Mouse (Mus musculus): ENCODE data around the gene Vwa5b2.

Vwa5b2 gene

DNA sequence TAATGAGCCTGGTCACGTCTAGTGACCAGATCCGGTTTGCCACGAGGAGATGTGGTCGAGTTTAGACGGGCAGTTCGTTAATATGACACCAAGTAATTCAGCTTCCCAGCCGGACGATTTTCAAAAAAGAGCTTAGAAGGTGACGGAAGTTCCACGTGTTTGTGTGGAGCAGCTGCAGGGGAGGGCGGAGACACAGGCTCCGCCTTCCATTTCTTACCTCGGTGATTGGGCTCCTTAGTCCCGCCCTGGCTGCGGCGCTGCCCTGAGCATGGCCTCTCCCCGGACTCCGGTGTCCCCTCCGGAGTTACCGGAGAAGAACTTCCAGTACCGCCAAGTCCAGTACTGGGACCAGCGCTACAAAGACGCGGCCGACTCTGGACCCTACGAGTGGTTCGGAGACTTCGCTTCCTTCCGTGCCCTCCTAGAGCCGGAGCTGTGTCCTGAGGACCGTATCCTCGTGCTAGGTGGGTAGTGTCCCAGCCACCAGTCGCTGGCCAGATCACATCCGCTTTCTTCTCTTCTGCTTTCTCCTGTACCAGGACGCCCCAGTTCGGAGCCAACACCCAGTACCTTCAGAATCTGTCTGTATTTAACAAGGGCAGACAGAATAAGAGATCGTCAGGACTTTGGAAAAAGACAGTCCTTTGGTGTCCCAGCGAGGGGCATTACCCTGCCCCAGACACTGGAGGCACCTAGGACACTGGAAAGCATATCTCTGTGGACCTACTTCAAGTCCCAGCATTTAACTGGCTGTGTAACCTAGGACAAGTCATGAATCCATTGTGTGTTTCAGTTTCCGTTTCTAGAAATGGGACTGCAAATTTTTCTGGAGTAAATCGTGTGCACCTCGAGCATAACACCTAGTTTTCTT lies 22.3 kb downstream of the Vwa5b2 start, which contains the start of the genes Eef1akmt4, Gm49333 and Alg3:
Eef1akmt4 (plus strand) TSS at position 237 of the 871 bp plus-strand sequence.
Gm49333 (plus strand) TSS at position 254 of the 871 bp plus-strand sequence.
Alg3 (minus strand) TSS at position 379 of the 871 bp plus-strand sequence.
- DNase-seq, result peak; percentile 84

DNA sequence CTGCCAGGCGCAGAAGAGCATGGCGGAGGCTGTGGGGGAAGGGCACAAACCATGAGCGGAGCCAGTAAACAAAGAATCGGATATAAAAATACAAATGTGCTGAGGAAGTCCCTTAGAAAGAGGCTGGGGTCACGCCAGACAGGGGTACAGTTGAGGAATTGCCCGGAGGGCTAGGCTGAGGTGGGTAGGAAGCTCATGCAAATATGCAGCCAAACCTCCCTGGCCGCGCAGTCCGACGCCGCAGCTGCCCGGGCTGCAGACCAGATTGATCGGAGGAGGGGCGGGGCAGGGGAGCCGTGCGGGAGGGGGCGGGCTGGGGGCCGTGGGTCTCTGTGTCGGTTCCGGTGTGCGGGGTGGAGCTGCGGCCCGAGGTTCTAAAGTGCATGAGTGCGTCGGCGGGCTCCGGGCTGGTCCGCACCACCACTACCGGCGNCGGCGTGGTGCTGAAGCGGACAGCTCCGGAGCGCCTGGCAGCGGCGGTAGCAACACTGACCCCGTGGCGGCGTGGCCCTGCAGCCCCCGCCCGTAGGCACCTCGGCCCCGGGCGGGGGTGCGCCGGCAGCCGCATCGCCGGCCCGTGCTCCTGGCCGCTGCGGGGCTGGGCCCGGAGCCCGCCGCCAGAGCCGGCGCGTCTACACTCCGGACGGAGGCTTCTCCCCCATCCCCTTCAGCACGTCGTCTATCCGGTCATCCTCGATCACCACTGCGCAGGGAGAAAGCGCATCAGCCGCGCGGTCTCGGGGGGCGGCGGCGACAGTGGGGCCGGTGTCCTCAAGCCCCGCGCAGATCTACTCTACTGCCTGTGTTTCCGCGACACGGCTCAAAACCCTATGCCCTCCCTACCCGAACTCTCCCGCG lies 30.5 kb downstream of the Vwa5b2 start:
- peak; percentile 51 for DNase-seq

DNA sequence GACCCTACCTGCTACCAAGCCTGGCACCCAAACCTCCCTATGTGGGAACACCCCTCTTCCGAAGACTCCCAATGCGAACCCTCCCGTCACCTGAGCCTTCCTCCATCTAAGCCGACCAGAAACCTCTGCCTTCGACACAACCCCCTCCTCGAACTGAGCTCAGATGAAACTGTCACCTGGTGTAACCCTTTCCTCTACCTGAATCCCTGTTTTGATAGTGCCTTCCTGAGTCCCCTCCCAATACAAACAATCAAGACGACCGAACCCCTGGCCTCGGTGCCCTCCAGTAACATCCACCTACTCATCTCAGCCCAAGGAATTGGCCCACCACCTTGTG lies 31.1 kb downstream of the Vwa5b2 start:
- DNase-seq, result peak; percentile 74

DNA sequence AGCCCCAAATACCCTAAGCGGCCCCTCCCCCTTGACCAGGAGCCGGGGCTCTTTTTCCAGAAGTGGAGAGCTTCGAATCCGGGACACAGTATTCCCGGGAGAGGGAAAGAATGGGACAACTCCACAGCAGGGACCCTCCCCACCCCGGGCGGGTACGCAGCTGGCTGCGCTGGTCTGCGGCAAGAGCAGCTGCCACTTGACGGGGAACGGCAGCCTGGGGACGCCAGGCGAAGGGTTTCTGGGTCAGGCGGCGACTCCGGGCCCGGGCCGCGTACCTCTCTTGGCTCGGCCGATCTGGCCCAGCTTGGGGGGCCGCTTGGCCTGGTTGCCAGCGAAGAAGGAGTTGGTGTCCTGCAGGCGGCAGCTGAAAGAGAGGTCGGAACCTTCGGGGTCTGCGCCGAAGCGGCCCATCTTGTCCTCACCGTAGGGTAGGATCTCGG lies 31.5 kb downstream of the Vwa5b2 start:
- no peak for DNase-seq

DNA sequence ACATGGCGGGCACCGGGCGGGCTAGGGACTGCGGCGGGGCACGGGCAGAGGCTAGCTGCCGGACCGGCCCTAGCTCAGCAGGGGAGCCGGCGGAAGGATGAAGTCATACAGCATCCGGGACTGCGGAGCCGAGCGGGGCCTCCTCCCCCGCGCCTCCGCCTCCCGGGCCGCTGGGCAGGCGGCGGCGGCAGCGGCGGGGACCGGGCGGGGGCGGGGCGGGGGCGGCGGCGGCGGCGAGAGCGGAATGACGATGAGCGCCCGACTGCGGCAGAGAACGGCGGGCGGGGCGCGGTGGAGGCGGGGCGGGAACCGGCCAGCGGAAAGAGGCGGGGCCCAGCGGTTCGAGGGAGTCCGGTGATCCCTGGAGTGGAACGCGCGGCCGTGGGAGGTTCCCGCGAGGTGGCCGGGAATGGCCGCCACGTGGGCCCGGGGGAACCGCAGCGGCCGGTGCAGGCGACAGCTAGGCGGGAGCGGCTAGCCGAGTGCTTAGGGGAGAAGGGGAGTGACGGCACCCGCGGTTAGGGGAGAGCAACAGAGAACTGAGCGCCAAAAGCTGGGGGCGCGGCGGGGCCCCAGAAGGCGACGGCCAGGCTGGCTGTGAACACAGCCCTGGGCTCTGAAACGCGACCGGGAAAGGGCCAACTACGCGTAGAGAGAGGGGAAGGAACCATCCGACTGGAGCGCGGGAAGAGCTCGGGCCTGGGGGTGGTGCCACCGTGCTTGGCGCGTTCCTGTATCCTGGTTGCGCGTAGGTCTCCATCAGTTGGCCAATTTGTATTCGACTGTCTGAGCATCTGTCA lies 32.1 kb downstream of the Vwa5b2 start, which contains the start of gene Camk2n2:
Camk2n2 (minus strand) TSS at position 97 of the 800 bp plus-strand sequence.
- DNase-seq, result peak; percentile 85

DNA sequence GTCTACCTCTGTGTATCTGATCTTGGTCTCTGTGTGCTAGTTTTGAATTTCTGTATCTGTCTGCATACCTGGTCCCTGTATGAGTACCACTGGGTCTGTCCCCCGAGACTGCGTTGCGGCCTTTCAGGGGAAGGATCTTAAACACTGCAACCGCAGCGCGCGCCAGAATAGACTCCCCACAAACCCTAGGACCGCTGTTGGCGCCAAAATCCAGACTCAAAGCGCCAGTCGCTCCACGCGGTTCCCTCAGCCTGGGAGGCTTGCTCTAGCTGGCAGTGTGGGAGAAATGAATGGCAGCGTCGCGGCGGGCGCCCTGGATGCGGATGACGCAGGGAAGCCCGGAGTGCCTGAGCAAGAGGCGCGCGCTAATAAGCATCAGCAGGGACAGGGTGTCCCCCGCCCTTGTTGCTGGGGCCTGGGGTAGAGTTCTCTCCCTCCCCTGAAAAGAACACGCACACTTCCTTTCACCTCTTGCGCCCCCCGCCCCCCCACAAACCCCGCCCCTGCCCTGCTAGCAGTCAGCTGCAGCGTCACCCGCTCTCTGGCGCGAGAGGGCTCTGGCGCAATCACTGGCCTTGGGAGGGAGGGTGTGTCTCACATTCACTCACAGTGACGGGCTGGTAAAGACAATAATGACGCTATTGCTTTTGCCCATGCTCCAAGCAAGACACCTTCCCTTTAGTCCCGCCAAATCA lies 32.9 kb downstream of the Vwa5b2 start:
- DNase-seq, result peak; percentile 86

DNA sequence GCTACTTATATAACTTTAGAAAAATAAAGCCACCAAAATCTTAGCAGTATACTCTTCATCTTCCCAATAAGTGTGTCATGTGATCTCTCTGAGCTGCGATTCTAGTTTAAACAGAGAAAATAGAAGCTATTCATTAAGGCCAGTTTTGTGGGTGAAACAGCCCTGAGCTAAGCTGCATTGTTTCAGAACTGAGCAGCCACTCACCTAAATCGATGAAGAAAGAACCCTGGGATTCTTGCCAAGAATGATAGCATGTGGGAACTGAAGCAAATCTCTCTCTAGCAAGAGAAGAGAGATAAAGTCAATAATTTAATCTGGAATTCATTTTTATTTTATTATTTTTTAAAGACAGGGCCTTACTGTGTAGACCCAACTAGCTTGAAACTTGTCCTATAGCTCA lies 33.9 kb downstream of the Vwa5b2 start:
- DNase-seq, result peak; percentile 50

DNA sequence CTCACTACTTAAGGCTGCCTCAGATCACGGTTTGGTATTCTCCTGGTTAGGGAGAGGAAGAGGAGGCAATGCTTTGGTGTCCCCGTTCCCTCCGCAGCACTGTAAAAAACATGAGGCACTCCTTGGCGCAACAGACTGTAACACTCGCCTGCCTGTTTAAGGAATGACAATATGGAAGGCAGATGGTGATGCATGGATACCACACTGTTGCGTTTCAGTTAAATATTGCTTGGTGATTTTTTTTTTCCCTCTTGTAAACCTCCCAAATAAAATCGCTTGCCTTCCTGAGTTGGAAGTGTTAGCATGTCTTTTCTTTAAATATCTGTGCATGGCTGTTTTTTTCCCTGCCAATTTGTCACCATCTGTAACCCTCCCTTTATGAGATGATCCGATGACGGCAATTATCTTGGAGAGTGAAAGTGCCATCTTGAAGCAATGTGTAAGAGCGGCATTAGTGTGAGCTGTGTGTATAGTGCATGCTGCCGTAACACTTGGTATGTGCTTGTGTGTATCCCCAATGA lies 39.7 kb downstream of the Vwa5b2 start:
- no peak for DNase-seq

DNA sequence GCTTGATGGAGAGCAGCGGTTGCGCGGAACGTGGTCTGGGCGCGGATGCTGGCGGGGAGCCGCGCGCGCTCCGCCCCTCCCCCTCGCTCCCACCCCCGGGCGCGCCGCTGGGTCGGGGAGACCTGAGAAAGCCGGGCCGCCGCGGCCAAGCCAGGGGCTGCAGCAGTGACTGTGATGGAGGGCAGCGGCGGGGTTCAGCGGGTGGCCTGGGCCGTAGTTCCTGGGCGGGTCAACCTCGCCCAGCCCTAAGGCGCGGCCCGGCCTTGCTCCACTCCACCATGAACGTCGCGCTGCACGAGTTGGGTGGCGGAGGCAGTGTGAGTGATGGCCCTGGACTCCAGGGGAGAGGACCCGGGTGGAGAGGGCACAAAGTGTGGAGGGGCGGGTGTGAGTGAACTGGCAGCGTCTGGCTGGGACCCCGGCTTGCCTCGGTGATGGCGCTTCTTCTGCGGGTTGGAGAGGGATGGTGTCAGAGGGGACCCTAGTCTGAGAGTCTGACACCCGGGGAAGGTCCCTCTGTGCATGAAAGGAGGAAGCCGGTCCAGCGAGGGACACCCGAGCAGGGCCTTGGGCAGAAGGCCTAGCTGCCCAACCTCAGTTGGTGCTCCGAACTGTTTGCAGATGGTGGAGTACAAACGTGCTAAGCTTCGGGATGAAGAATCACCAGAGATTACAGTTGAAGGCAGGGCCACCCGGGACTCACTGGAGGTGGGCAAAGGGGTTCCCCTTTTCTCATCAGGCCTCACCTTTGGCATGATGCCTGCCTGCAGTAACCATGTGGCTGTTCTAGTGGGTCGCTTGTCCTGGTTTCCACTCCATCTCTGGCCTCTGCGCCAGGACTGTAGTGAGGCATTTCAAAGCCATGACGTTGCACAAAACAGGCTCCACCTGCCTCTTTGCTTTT lies 40.7 kb downstream of the Vwa5b2 start, which contains the start of gene Ece2:
Ece2 (plus strand) TSS at position 98 of the 904 bp plus-strand sequence.
- DNase-seq, result peak; percentile 67

DNA sequence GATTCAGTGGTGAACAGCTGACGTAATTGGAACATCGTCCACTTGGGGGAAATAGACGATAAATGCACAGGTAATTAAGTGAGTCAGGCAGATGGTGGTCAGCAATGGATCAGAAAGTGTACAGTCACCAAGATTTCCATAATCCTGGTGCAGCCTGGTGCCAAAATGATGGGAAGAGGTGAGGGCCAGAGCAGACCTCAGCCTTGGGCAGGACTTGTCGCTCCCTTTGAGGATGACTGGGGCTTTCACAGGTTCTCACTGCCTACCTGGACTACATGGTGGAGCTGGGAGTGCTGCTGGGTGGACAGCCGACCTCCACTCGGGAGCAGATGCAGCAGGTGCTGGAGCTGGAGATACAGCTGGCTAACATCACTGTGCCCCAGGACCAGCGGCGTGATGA lies 48.1 kb downstream of the Vwa5b2 start:
- no peak for DNase-seq

DNA sequence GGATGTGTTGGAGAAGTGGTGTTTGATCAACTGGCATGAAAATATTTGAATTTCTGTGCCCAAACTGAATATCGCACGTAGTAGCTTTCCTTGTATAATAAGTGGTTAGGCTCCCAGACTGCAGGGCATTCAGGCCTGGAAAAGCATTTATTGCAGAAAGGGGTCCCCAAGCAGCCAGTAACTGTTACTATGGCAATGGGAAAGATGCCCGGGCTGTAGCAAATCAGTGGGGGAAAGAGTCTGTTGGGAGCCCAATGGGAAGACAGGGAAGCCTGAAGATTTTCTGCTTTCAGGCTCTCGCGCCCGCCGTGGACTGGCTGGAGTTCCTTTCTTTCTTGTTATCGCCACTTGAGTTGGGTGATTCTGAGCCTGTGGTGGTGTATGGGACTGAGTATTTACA lies 49.1 kb downstream of the Vwa5b2 start:
- DNase-seq, result no peak

DNA sequence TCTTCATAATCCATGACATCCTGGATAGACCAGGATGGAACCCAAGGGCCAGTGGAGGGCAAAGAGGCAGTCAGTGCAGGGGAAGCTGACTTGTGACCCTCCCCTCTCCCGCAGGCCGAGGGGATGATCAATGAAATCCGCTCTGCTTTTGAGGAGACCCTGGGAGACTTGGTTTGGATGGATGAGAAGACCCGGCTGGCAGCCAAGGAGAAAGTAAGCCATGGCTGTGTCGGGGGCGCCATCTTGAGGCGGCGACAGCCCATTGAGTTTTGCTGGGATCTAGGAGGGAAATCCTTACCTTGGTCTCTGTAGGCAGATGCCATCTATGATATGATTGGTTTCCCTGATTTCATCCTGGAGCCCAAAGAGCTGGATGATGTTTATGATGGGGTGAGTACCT lies 52.9 kb downstream of the Vwa5b2 start:
- peak; percentile 77 for DNase-seq

DNA sequence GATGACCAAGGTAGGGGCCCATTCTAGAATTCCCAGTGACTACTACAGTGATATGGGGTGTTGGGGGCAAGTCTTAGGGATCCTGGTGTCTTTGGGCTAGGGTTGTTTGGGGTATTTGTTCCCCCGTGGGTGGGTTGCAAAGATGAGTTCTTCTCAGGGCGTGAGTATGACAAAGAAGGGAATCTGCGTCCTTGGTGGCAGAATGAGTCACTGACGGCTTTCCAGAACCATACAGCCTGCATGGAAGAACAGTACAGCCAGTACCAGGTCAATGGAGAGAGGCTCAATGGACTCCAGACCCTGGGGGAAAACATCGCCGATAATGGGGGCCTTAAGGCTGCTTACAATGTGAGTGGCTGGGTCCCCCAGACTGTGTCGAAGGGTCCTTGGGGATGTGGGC lies 54.6 kb downstream of the Vwa5b2 start:
- DNase-seq, result no peak

DNA sequence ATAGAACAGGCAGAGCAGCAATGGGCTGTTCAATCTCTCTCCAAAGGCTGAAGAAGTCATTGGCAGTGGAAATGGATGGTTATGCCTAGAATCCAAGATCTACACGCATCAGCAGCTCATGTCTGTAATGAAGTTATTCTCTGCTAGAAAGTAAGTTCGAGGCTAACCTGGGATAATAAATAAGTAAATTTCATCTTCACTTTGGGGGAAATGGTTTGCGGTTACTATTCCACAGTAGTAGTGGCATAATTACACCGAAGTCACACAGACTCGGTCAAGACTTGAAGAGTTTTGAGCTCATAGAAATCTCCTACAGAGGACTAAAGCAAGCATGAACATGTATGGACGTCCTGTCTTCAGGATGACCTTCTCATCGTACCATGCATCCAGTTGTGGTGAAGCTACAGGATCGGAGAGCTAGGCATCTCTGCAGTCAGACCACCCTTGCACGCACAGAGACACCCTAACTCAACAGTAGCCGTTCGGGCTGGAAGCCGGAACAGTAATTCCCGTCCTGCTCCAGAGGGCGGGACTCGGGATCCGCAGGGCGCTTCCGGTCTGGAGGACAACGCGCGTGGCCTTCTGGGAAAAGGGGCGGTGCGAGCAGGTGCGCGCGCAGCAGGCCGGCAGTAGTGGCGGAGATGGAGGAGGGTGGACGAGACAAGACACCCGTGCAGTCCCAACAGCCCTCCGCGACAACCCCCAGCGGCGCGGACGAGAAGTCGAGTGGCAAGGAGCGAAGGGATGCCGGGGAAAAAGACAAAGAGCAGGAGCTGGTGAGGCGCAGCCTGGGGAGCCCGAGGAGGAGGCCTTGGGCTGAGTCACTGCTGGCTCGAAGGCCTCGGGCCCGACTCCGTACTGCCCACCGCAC lies 62.0 kb downstream of the Vwa5b2 start, which contains the start of gene Psmd2:
Psmd2 (plus strand) TSS at position 577 of the 871 bp plus-strand sequence.
- peak; percentile 95 for DNase-seq

DNA sequence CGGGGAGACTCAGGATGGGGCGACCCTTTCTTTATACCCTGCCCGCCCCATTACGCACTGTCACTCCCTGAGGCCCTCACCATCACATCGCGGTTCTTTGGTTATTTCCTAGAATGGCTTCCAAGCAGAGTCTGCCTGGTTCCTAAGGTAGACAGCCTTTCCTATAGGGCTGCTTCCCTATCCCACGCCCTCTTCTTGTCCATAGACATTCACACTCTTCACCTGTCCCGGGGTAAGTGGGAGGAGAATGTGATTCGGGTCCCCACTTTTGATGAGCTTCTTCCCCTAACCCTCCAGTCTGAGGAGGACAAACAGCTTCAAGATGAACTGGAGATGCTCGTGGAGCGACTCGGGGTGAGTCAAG lies 62.7 kb downstream of the Vwa5b2 start:
- DNase-seq, result no peak

DNA sequence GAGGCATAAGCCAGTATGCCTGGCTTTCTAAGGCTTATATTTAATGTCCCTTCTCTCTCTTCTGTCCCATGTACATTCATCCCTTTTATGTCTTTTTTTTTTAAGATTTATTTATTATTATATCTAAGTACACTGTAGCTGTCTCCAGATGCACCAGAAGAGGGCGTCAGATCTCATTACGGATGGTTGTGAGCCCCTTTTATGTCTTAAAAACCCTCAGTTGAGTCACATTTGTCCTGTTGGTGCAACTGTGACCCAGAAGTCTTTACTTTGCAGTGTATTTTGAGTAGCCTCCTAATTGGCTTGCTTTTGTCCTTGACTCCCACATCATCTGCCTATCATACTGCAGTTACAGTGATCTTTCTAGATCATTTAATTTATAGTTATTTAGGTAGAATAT lies 64.0 kb downstream of the Vwa5b2 start:
- no peak for DNase-seq
